Mouse (Mus musculus): ENCODE results near the gene Smim24.

Gene Smim24

DNA sequence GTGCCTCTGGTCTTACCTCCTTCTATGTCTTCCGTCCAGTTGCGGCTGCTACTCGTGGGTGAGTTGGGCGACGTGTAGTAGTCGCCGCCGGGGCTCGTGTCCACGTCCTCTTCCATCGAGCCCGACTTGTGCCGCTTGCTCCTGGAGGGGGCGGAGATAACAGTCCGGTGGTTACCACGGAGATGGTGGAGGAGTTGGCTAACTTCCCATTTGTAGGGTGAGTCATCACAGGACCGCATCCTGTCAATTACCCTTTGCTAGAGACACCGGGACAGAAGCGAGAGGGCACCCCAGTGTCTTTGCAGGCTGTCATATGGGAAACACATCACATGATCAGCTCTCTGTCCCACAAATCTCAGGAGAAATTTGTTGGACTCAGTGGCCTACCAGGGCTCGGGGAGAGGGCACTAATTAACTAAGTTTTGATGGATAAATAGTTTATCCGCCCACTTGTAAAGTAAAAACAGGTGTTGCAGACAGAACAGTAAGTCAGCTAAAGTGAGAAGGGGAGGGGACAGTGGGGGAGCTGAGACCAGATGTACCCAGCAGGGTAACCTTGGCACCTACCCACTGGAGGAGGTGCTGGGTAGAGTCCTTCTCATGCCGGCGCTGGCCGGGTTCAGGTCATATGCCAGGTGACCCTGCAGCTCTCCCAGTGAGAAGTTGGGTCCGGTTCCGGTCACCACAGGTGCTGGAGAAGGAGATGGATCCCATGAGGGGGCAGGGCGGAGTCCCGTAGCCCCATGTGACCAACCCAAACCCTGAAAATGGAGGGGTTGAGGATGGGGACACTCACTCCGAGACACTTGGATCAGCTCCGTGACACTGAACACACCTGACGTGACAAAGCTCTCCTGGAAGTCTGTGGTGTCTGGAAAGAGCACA, 14.9 kb downstream of the Smim24 start:
- in situ Hi-C loops (cut with MseI, MboI) = no loop called here

DNA sequence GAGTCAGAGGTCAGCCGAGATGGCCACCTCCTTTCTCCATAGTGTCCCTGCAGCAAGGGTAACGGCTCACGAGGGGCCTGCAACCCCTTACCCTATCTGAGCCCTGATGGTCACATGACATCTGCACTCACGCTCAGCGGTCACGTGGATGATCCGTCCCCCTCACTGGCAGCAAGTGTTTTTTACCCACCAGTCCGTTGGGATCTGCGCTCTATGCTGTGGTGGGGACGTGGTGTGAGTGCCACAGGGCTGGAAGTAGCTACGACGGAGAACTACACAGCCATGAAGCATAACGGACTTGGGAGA, 15.5 kb downstream of the Smim24 start:
- in situ Hi-C loops (cut with MseI, MboI) = no loop called here

DNA sequence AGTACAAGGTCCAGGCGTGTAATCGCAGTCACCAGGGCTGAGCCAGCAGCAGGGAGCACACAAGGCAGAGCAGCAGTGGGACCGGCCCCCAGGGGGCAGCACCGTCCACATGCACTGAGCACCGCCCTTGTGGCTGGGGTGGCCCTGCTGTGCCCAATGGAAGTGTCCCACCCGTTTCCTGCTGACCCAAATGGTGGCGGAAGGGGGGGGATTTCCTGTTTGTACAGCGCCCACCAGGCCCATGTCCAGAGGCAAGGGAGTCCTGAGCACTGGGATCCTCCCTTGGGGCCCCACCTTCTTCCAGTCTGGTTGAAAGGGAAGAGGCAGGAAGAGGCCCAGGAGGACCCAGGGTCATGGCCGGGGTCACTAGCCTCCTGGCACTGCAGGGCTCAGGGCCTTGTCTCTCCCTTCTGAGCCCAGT, 16.0 kb downstream of the Smim24 start:
- in situ Hi-C loops (cut with MseI, MboI) = no loop called here

DNA sequence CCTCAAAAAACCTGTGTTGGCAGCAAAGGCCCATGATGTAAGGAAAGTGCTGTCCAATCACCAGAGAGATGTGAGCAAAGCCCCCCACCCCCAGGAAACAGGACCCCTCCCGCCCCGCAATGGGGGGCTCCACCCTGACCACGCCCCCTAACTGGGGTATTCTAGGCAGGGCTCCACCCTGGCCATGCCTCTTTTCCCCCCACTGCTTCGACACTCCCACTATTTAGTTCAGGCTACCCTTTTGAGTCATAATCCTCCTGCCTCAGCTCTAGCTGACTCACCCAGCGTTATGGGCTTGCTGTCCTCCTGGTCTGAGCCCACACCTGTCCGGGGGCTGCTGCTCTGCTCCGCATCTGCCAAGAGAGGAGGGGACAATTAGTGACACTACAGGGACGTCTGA, 16.5 kb downstream of the Smim24 start:
- in situ Hi-C loops (cut with MseI, MboI) = no loop called here

DNA sequence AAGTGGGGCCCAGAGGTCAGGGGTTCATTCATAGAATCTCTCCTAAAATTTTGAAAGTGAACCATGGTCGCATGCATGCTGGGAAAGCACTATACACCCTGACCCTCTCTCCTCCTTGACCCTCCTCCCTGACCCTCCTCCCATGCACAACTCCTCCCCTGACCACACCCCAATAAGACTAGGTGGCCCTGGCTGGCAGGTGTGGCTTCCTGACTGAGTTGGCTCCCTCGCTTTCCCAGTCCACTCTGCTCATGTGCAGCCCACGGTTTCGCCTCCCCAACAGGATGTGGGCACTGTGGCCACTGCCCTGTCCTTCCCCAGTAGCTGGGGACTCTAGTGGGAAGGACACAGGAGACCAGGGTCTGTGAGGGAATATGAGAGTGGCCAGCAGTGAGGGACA, 17.5 kb downstream of the Smim24 start:
- in situ Hi-C loops (cut with MseI, MboI) = no loop called here

DNA sequence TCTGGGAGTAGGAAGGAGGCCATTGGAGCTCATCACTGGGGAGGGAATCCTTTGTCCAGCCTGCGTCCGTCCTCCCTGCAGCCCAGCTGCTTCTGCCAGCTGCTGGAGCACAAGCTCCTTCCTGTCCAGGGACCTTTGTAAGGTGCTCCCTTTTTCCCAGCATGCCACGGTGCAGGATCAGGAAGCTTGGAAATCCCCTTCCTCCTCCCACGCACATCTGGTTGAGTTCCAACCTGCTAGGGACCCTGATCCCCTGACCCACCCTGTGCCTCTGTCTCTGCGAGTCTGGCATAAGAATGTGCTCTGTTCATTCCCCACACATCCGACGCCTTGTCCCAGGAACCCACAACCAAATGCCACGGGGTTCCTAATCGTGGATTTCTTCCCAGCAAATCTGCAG, 18.1 kb downstream of the Smim24 start:
- in situ Hi-C loops (cut with MseI, MboI) = no loop called here

DNA sequence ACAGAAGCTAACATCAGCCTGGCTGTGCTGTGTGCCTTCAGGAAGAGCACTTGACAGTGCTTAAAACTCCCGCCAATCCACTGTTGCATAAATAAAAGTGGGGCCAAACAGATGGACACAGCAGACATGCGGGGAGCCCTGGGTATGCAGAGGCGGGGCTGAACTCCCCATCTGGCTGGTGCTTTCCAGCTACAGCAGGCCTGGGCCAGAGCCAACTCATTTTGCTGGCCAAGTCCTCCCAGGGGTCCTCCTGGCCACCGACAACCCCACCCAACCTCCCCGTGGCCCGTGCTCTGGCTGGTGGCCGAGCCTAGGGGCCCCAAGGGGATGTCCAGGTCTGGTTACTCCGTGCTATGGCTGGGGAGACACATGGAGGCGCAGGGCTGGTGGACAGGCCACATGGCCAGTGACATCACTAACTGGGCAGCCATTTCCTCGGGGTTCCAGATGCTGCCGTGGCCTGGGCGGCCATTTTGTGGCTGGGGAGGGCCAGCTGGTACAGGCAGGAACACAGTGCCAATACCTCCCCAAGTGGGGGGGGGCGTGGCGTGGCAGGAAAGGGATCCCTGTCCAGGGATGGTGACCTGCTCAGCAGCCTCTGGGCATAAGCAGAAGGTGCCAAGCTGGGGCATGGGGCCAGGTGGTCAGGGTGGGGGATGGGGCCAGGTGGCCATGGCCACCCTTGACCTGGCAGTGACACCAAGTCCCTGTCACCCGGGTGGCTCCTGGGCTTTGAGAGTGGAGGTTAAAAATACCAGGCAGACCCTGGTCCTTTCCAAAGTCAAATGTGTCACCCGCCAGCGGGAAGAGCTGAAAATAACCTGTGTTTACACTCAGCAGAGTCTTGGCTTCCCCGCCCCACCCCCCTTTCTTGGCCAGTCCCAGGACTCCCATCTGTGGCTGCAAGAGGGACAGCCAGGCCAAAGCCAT, 18.9 kb downstream of the Smim24 start:
- in situ Hi-C loops (cut with MseI, MboI) = no loop called here

DNA sequence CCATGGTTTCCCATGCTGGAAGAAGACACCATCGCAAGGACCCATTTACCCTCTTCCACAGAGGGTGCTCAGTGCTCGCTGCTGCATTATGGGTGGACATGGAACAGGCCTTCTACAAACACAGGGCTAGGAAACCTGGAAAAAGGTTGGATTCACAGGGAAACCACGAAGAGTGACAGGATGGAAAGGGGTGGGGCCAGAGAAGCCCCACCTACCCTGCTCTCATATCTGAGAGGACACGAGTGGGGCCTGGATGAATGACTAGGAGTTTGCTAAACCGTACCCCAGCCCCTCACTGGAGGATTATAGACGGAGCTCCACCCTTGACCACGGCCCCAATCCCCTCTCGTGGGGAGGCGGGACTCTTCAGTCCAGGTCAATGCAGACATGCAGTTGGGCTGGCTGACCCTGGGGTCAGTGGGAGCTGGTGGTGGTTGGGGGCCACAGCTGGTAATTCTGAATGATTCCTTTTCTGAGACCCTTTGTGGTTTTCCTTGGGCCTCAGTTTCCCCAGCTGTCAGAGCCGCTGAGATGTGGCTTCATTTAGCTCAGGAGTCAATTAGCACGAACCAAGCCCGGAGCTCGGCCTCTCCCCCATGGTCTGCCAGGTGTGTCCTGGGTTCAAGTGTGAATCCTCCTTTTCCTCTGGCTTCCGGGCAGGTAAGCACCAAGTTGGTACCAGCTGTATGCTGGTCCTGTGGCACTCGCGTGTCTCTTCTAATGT, 19.9 kb downstream of the Smim24 start:
- in situ Hi-C loops (cut with MseI, MboI) = no loop called here

DNA sequence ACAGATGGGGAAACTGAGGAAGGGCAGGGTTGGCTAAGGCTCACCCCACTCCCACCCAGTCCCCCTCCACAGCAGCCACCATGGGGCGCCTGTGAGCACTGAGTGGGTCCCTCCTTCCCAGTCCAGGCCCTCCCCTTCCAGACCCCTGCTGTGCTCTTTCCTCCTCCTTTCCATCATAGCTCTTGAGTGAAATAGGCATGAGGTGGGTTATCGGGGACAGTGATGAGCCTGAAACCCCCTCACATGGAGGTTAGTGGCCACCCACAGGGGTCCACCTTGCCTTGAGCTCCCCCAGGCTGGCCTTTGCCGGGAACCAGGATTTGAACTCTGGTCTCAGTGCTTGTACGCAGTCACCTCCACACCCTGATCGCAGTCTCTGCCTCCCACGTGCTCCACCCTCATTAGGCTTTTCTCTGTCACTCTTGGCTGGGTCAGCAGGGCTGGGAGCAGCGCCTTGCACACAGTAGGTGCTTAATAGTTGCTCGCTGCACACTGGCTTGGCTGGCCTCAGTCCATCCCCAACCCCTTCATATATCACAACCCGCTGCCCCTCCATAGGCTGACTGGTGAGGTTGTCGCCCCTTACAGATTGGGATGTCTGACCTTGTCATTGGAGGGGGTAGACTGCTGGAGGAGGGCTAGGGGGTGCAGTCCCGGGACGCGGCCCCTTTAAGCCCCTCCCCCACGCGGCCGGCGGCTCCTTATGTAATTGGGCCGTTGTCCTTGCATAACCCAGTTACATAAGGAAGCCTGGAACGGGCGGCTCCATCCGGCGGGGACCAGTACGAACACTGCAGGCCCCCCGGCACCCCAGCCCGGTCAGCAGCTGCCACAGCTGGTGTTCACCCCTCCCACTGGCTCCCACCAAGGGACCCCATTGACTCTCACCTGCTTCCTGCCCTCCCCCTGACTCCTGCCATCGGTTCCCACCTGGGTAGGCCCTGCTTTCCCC, 20.7 kb downstream of the Smim24 start:
- in situ Hi-C loops (cut with MseI, MboI) = no loop called here

DNA sequence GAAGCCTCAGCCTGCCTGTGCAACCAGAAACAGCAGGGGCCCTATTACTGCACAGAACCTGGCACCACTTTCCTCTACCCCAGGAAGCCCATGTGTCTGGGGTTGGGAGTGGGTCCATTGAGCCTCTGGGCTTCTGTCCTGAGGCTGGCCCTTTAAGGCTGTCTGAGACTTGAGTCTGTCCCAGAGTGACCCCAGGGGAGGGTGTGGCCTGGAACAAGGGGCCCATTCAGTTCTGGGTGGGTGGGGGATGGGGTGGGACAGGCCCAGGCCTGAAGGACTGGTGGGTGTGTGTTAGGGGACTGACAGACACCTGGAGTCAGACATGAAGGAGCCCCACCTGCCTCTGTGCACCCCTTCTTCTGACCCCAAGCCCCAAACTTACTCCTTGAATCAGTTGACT, 21.8 kb downstream of the Smim24 start:
- in situ Hi-C loops (cut with MseI, MboI) = no loop called here

DNA sequence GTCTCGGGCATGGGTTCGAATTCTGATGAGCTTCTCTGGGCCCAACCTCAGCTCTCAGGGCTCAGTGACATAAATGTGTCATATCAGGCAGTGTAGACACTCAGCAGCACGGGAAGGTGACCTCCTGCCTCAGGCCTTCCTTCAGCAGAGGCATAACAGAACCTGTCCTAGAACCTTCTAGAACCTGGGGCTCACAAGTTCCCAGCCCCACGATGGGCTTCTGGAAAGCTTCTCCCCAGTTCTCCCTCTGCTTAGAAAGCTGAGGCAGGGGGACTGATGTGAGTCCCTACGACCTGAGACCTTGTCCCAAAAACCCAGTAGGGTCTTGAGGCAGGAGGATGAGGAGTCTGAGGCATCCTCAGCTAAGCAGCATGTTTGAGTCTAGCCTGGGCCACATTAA, 22.3 kb downstream of the Smim24 start:
- in situ Hi-C loops (cut with MseI, MboI) = no loop called here

DNA sequence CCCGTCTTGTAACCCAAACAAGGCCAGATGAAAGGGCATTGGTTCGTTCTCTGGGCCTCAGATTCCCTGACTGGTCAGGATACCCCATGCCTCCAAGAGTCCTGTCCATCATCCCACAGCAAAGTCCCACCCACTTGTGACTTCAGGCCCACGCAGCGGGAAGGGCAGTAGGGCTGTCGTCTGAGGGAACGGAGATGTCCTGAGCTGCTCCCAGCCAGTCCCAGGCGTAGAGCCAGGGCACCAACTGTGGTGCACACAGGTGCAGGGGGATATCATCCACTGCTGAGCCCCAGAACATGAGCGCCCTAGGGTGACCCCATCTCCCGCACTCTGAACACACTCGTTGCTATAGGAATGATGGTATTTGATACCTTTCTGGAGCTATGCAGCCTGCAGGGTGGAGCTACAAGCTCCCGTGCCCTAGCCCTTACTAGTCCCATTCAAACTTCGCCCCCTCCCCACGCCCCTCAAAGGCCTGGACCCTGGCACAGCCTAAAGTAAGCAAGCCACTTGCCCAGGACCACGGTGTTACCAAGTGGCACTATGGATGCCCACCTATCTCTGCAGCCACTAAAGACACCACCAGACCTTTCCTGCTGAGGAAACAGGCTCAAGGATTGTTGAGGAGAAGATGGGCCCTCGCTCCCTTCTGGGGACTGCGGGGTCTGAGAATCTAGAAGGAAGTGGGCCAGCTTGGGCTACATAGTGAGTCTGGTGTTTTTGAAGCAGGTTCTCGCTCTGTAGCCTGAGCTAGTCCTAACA, 22.9 kb downstream of the Smim24 start:
- in situ Hi-C loops (cut with MseI, MboI) = no loop called here

DNA sequence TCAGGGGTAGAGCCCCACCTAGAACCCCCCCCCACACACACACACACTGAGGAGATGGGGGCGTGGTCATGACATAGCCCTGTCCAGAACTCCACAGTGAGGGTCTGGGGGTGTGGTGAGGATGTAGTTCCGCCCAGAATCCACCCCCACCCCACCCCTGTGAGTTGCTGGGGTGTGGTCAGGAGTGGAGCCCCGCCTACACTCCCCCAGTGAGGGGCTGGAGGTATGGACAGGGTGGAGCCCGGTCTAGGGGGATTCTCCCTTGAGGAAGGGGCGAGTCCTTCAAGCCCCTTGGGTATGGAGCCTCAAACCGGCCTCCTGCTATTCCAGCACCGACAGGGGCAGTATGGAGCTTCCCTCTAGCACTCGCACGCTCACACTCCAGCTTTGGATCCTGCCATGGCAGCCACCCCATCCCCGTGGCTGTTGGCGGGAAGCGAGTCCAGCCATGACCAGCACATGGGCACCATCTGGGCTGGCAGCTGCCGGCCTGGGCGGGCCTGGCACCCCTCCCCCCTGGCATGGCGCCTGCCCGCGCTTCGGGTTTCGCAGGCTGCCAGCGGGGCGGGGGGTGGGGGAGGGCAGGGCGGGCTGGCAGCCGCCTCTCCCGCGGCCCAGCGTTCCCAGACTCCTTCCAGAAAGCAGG, 23.9 kb downstream of the Smim24 start:
- in situ Hi-C loops (cut with MseI, MboI) = no loop called here

DNA sequence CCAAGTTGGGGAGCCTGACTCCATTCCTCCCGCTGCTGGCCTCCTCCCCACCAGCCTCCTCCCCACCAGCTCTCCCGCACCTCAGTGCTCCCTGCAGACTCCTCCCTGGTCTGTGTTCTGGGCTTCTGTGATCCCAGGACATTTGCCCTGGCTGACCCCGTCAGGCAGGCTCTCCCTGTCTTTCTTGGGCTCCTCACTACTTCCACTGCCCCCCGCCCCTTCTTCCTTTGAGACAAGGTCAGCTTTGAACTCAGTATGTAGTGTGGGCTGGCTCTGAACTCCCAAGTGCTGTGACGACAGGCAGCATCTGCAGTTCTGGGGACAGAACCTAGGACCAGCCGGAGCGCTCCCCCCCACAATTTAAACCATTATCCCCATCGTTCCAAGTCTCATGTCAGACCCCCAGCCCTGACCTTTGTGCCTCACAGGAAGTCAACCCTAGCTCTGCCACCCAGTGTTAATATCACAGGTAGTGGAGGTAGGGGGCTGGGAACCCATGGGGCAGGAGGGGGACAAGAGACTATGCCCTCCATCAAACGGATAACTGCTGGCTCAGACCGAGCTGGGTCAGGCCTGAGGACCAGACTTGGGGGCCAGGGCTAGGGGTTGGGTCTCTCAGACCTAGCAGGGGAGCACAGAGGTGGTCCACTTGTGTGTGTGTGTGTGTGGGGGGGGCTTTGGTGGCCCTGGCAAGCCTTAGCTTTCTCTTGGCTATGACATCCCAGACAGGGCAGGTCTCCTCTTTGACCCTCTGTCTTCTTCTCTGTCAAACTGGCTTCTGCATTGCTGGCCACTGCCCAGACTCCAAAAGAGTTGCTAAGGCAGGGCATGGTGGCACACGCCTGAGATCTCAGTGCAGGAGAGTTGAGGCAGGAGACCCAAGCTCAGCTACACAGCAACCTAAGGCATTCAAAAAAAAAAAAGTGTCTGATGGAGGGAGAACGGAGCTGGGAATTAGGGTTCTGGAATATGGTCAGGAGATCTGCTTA, 24.7 kb downstream of the Smim24 start:
- in situ Hi-C loops (cut with MseI, MboI) = no loop called here

DNA sequence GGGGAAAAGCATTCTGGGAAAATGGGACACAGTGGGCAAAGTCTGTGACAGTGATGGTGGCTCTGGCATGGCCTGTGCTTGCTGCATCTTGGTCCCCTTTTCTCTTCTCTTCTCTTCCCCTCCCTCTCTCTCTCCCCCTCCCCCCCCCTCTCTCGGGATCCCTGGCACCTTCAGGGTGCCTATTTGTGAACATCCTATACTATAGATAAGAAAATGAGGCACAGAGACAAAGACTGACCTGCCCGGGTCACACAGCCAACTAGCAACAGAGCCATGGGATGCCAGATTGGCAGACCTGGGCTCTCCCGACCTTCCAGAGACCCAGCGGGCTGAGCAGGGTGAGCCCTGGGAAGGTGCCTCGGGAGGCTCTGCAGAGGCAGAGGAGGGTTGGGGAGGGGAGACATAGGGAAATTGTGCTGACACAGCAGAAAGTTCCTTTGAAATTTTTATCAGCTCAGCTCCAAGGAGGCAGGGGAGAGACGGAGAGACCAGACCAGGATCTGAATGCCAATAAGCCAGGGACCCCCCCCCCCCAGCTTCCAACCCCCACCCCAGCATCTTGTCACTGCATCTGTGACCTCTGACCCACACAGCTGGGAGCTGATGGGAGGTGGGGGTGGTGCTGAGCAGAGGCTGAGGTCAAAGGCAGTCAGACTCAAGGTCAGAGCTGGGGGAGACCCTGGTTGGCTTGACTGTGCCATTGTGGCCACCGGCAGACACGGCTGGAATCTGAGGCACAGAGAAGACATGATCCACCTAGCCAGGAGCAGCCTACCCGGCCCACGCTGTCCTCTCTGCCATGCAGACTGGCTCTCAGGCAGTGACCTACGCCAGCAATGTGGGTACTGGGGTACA, 25.6 kb downstream of the Smim24 start:
- in situ Hi-C loops (cut with MseI, MboI) = no loop called here

DNA sequence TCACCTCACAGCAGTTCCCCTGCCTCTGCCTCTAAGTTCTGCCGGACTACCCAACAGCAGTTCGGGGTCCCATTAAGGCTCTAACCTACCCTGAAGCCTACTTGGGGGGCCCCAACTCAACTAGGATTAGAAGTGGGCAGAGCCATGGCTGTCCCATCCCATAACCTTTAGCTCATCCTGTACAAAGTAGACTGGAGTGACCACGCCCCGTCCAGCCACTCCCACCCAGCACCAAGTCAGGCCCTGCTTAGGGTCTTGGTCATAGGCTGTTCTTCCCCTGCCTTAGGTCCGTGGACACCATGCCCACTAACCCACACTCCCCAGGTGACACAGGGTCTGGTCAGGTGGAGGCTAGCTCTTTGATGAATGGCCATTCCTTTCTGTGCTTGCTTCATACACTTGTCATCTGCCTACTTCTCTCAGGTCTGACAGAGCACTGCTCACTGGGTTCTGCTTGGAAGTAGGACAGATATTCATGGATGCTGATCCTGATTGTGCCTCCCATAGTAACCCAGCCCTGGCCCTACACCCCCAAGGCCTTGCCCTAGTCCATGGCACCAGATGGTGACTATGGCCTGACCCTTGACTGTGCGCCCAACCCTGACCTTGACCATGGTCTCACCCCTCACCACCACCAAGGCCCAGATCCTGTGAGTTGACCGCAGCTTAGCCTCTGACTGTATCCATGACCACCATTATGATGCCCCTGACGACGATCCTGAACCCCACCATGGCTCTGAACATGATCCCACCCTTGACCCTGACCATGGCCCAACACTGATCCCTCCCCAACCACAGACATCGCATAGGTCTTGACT, 26.5 kb downstream of the Smim24 start:
- in situ Hi-C loops (cut with MseI, MboI) = no loop called here
